Mouse (Mus musculus) cerebellum, adult 8-10 months (tissue): Measurements from ENCODE around the gene Rab40b.

ENCODE experiments used
- DNase-seq: peaks from one replicate; pipeline ENCODE4 v3.0.0; 2022

Gene Rab40b

GRCm38 (mm10) chr11:121387750-121388553 is at the start of gene Rab40b:
Gene Rab40b (minus strand): TSS chr11:121388251.
- peak; percentile 72 for DNase-seq

DNA sequence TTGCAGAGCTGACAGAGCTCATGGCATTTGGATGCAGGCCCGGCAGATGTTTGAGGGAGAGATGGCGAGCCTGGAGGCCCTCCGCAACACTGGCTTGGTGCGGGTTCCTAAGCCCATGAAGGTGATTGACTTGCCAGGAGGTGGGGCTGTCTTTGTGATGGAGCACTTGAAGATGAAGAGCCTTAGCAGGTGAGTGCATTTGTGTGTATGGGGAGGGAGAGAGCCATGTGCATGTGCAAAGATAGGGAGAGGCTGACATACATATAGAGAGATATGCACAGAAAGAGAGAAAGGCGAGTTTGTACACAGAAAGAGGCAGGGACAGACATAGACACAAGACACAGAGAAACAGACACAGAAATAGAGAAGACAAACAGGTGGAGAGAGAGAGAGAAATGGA is 49.2 kb upstream of the Rab40b start:
- DNase-seq: no peak

GRCm38 (mm10) chr11:121434156-121435155 is 46.4 kb upstream of the Rab40b start, which contains the start of gene Fn3k:
Gene Fn3k (plus strand): TSS chr11:121434913.
- peak; percentile 96 for DNase-seq

DNA sequence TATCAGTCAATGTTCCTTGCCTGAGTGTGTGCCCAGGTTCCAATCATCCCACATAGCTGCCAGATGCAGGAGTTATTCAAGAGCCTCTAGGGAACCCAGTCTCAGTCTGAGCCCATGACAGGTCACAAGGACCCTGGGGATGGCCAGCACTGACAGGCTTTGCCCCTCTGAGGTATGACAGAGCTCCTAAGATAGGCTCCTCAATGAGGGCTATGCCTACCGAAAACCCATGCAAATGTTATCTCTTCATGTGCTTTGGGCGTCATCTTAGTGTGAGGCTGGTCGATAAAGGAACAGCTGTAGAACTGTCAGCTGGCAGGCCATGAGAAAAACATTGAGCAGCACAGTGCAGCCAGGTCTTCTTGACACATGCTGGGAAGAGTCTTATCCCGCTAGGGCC is 45.3 kb upstream of the Rab40b start:
- DNase-seq: no peak

DNA sequence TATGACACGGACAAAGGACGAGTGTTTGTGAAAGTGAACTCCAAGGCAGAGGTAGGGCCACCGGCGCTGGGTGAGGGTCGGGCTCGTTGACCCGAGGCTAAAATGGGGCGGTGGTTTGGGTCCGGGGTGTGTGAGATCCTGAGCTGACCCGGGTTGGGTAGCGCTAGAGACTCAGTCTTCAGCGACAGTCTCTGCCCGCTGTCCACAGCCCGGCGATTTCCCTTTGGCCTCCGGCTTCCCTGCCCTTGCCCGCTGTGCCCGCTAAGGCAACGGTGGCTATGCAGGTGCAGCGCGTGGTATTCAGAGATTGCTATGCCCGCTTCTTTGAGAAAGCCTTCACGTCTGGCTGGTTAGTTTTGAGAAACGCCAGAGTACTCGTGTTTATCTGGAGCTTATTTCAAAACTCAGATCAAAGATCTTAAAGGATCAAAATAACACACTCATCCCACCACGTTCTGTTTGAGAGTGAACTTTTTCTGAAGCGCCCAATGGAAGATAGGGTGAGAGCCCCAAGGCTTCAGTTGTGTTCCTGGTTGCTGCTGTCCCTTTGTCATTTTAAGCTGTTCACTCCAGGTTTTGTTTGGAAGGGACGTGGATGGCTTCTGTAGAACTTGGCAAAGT is 33.6 kb upstream of the Rab40b start:
- DNase-seq: no peak

- DNase-seq: peak; percentile 100
Observed at GRCm38 (mm10) chr11:121420830-121421552, 32.9 kb upstream of the Rab40b start, which contains the start of gene Fn3krp. Gene Fn3krp (plus strand): TSS chr11:121421401.

- no peak for DNase-seq
Observed at GRCm38 (mm10) chr11:121420379-121420778, 32.3 kb upstream of the Rab40b start.

GRCm38 (mm10) chr11:121418932-121419331 is 30.9 kb upstream of the Rab40b start:
- no peak for DNase-seq

DNA sequence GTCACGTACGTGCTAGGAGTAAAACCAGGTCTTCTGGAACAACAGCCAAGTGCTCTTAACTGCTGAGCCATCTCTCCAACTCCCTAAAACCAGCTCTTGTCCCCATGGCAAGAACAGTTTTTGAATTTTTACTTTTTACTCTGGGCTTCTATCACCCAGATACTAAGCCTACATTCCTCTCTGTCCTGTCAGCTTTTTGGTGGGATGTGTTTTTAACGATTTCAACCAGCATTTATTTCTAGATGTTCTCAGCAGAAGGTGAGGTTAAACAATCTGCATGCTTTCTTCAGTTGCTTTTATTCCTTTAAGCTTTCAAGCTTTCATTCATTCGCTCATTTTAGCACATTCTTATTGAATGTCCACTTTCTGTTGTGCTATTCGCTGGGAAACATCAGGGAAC is 29.9 kb upstream of the Rab40b start:
- no peak for DNase-seq

- no peak for DNase-seq
Observed at GRCm38 (mm10) chr11:121415351-121415750, 27.3 kb upstream of the Rab40b start.

DNA sequence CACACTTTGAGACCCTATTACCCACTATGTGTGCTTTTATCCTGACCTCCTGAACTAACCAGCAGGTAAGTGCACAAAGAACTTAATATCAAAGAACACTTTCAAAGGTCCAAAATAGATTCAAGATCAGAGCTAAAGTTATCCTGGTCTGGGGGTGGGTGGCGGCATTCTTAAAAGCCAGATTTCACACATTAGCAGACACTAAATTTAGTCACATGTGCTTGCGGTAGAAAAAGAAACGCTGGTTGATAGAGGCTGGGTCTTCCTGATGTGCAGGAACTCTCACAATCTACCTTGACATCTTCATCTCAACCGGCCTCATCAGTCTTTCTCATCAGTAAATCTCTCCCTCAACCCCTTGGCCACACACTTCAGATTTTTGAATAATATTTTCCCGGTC is 26.7 kb upstream of the Rab40b start:
- DNase-seq: no peak

- DNase-seq: no peak
Observed at GRCm38 (mm10) chr11:121407366-121408155, 19.5 kb upstream of the Rab40b start.

GRCm38 (mm10) chr11:121392405-121392804 is 4.4 kb upstream of the Rab40b start:
- DNase-seq: no peak

- no peak for DNase-seq
Observed at GRCm38 (mm10) chr11:121390793-121391192, 2.7 kb upstream of the Rab40b start.

- DNase-seq: no peak
Observed at GRCm38 (mm10) chr11:121388554-121388945, 499 bp upstream of the Rab40b start.

DNA sequence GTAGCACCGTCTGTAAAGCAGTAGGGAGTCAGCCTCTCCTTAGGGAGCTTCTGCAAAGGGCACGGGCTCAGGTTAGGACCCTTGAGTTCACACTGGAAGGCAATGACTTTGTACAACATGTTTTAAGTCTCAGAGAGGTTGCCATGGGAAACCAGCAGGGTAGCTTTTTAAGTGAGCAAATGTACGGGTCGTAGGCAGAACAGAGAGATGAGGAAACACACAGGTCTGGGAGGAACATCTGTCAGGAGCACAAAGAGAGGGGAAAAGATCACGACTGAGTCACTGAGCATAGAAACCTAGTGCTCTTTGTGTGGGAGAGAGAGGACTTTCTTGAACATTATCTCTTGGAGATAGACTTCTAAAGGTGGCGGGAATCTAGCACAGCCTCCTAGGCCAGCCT is 7.8 kb downstream of the Rab40b start:
- DNase-seq: no peak

GRCm38 (mm10) chr11:121378644-121379043 is 9.4 kb downstream of the Rab40b start:
- DNase-seq: no peak

DNA sequence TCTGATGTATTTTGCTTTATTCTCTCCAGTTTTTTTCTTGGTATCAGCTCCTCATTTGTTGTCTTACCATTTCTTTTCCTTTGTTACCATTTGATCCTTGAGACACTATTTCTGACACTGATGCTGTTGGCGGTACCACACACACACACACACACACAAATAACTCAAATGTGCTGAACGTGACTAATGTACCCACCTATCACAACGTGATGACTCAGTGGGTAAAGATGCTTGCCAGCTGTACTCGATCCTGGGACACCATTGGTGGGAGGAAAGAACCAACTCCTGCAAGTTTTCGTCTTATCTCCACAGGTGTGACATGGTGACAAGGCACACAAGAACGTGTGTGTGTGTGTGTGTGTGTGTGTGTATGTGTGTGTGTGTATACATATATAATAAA is 14.7 kb downstream of the Rab40b start:
- DNase-seq: no peak

DNA sequence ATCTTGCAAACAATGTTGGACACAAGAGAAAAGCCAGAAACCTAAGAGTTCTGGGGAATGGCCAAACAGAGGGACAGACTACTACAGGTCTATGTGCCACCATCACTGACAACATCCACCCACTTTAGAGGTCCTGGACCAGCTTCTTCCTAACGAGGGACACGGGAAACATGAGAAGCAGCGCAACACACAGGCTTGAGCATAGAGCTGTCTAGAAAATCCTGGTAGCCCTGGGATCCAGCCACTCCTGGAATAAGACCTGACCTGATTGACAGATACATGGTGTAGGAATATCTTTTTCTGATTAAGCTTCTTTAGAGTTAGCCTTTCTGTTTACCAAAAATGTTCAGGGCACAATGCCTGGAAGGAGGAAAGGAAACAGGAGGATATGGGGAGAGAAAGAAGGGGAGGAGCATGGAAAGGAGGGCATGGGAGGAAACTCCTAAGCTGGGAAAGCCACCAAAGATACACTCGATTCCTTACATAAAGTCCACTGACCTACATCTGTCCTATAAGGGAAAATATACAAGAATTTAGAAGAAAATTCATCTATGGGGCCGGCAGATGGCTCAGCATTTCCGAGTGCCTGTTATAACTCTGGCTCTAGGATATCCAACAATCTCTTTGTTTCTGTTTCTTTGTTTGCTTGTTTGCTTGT is 17.6 kb downstream of the Rab40b start:
- no peak for DNase-seq

DNA sequence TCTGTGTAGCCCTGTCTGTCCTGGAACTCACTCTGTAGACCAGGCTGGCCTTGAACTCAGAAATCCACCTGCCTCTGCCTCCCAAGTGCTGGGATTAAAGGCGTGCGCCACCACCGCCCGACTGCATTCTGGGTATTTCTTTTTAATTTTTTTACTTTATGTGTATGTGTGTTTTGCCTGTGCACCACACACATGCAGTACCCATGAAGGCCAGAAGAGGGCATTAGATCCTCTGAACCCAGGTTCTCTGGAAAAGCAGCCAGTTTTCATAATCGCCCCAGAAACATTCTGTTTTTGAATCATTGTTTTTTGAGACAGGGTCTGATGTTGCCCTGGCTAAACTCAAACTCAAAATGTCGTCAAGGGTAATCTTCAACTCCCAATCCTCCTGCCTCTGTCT is 18.4 kb downstream of the Rab40b start:
- no peak for DNase-seq

GRCm38 (mm10) chr11:121368731-121369130 is 19.3 kb downstream of the Rab40b start:
- DNase-seq: no peak
